Mouse (Mus musculus): ENCODE results near the gene Trappc3. TPM values are rescaled to one million over a fixed set of nuclear protein-coding genes. Genes with fewer than 3 reads are reported as not detected.

The Trappc3 gene
- polyA plus RNA-seq, 1 experiment from 2014 or later: 199 TPM

DNA sequence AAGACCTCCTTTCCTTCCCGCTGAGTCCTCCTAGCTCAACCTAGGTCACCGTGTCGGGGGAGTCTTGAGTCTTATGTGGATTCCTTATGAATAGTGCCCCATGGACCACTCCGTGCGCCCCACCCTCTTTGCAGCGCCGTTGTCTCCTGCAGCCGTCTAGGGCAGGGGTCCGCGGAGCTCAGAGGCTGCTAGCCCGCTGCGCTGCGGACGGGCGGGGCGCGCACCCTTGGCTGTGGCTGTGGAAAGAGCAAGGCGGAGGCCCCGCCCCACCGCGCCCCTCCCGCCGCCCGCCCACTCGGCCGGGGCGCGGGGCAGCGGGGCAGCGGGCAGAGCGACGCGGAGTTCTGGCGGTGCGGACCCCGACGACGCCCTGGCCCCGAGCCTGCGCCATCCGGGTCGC is 24.4 kb downstream of the Trappc3 start, which contains the start of gene Col8a2:
Col8a2 (plus strand) TSS at position 302 of the 400 bp plus-strand sequence.
- 2% methylated on average over 37 of the region's 42 CpGs for WGBS
- Histone ChIP-seq H3K4me2 (ENCODE audit: low read length) (peak within 1 kb of the TSS; percentile 54), H3K27ac (ENCODE audit: low read depth, low read length) (no peak within 1 kb of the TSS; the same call in 1 of the 2 replicates), H3K9me3 (ENCODE audit: control insufficient read depth, low read length) (peaks cover 4% of the 10 kb centered on the region; the same call in 1 of the 2 replicates), H3K27me3 (replicated peaks; ENCODE audit: control insufficient read depth, insufficient read depth, low read length) (peaks cover 28% of the 10 kb centered on the region), H3K36me3 (ENCODE audit: control insufficient read depth, insufficient read depth, low read length) (no peaks in the 10 kb centered on the region), H3K4me3 (ENCODE audit: low read length) (peak within 1 kb of the TSS; percentile 38), H3K9ac (ENCODE audit: low read depth, low read length) (peak within 1 kb of the TSS; percentile 48; the same call in 1 of the 2 replicates), H3K4me1 (ENCODE audit: control insufficient read depth, insufficient read depth, low read depth, low read length) (peaks cover 4% of the 10 kb centered on the region; the same call in 1 of the 2 replicates)
- no peak for ATAC-seq

DNA sequence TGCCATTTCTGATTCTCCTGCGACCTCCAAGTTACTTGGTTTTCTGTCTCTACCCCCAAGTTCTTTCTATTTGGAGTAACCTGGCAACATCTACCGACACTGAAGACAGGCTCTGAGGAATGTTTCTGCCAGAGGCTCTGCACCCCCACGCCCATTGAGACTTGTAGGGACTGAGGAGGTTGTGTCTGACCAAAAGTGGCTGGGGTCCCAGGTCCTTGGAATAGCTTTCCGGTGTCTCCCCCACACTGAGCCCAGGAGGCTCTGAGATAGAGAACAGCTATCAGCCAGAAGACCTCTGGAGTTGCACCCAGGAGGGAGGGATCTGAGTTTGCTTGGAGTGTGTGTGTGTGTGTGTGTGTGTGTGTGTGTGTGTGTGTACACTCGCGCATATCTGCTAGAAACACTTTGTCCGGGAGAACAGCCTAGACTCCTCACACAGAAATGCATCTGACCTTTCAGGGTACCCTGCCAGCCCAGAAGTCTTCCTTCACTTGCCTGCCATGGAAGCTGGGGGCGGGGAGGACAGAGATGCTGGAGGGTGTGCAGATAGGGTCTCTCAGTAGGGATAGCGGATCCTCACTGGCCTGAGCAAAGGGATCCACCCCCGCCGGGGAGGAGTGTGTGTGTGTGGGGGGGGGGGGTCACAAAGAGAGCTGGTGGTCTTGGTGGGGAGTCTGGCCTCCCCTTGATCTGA is 25.3 kb downstream of the Trappc3 start:
- 33% methylated on average over 11 of the region's 11 CpGs for WGBS
- peaks cover 4% of the 10 kb centered on the region; the same call in 1 of the 2 replicates for H3K9me3 ChIP-seq (ENCODE audit: control insufficient read depth, low read length)
- ATAC-seq: no peak
- no peak overlapping the region for H3K4me2 ChIP-seq (ENCODE audit: low read length)
- H3K27ac ChIP-seq (ENCODE audit: low read depth, low read length): no peak overlapping the region
- no peak overlapping the region for H3K4me3 ChIP-seq (ENCODE audit: low read length)
- peaks cover 28% of the 10 kb centered on the region for H3K27me3 ChIP-seq (replicated peaks; ENCODE audit: control insufficient read depth, insufficient read depth, low read length)
- H3K4me1 ChIP-seq (ENCODE audit: control insufficient read depth, insufficient read depth, low read depth, low read length): peaks cover 4% of the 10 kb centered on the region; the same call in 1 of the 2 replicates
- H3K36me3 ChIP-seq (ENCODE audit: control insufficient read depth, insufficient read depth, low read length): no peaks in the 10 kb centered on the region
- H3K9ac ChIP-seq (ENCODE audit: low read depth, low read length): no peak overlapping the region

DNA sequence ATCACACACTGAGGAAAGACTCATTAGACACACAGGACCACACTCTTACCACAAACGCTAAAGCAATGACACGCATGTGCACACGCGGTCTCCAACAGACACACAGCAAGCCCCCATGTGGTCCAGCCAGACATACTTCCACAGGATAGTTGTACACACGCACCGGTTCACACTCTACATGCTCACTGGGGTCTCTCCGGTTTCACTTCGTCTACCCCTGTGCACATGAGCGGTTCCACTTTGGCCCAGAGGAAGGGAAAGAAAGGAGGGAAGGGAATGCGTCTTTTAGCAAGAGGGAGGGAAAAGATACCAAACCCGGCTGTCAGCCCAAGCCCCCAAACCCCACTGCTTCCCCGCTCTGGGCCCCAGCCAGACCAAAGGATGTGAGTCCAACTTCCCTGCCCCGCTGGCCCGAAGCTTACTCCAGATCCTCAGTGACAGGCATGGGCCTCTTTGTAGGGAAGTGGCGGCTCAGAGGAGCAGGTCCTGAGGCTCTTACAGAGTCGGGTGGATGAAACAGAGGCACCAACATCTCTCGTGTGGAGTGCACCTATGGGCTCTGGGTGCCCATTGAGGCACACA is 26.1 kb downstream of the Trappc3 start:
- H3K36me3 ChIP-seq (ENCODE audit: control insufficient read depth, insufficient read depth, low read length): no peaks in the 10 kb centered on the region
- peak overlapping the region; percentile 6; the same call in 1 of the 2 replicates for H3K4me2 ChIP-seq (ENCODE audit: low read length)
- H3K27me3 ChIP-seq (replicated peaks; ENCODE audit: control insufficient read depth, insufficient read depth, low read length): peaks cover 28% of the 10 kb centered on the region
- WGBS: 35% methylated on average over 17 of the region's 17 CpGs
- peaks cover 4% of the 10 kb centered on the region; the same call in 1 of the 2 replicates for H3K4me1 ChIP-seq (ENCODE audit: control insufficient read depth, insufficient read depth, low read depth, low read length)
- ATAC-seq: 0 out of 2 replicates have a peak, but pooled peaks have one; percentile 30
- H3K9ac ChIP-seq (ENCODE audit: low read depth, low read length): no peak overlapping the region
- H3K9me3 ChIP-seq (ENCODE audit: control insufficient read depth, low read length): peaks cover 4% of the 10 kb centered on the region; the same call in 1 of the 2 replicates
- no peak overlapping the region for H3K27ac ChIP-seq (ENCODE audit: low read depth, low read length)
- no peak overlapping the region for H3K4me3 ChIP-seq (ENCODE audit: low read length)

DNA sequence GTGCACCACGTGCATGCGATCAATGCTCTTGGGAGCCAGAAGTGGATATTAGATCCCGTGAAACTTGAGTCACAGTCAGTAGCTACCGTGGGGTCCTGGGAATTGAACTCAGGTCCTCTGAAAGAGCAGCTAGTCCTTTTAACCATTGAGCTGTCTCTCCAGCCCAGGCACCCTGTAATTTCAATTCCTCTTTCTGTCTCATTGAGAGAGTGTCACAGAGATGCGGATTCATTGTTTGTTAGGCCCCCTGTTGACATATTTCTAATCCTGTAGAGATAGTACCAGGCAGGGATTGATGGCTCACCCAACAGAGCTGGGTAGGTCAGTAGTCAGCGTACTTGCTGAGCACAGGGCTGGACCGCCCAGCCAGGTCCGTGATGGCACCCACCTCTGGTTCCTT is 28.2 kb downstream of the Trappc3 start:
- Histone ChIP-seq H3K4me1 (ENCODE audit: control insufficient read depth, insufficient read depth, low read depth, low read length) (peaks cover 4% of the 10 kb centered on the region; the same call in 1 of the 2 replicates), H3K27ac (ENCODE audit: low read depth, low read length) (no peak overlapping the region), H3K36me3 (ENCODE audit: control insufficient read depth, insufficient read depth, low read length) (no peaks in the 10 kb centered on the region), H3K9ac (ENCODE audit: low read depth, low read length) (no peak overlapping the region), H3K4me2 (ENCODE audit: low read length) (no peak overlapping the region), H3K4me3 (ENCODE audit: low read length) (no peak overlapping the region), H3K27me3 (replicated peaks; ENCODE audit: control insufficient read depth, insufficient read depth, low read length) (peaks cover 22% of the 10 kb centered on the region), H3K9me3 (ENCODE audit: control insufficient read depth, low read length) (peaks cover 4% of the 10 kb centered on the region; the same call in 1 of the 2 replicates)
- no peak for ATAC-seq
- WGBS: 86% methylated on average over 8 of the region's 8 CpGs

DNA sequence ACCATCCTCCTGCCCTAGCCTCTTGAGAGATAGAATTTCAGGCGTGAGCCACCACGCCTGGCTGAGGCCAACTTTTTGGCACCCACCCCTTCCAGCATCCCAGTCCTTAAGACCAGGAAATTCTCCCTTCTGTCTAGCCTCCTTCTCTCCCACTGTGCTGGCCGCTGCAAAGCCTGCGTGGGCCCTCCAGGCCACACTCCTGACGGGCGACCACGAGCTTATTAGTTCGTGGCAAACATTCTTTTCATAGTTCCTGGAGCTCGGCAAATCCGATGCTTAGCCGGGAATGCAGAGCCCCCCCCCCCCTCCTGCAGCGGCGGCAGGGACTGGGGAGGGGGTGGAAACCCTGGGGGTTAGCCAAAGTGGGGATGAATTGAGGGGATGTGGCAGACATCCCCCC is 29.1 kb downstream of the Trappc3 start:
- 31% methylated on average over 13 of the region's 13 CpGs for WGBS
- Histone ChIP-seq H3K27ac (ENCODE audit: low read depth, low read length) (no peak overlapping the region), H3K4me3 (ENCODE audit: low read length) (no peak overlapping the region), H3K9me3 (ENCODE audit: control insufficient read depth, low read length) (peaks cover under 1% of the 10 kb centered on the region; the same call in 1 of the 2 replicates), H3K4me2 (ENCODE audit: low read length) (no peak overlapping the region), H3K4me1 (ENCODE audit: control insufficient read depth, insufficient read depth, low read depth, low read length) (peaks cover 5% of the 10 kb centered on the region), H3K36me3 (ENCODE audit: control insufficient read depth, insufficient read depth, low read length) (no peaks in the 10 kb centered on the region), H3K27me3 (replicated peaks; ENCODE audit: control insufficient read depth, insufficient read depth, low read length) (peaks cover 17% of the 10 kb centered on the region), H3K9ac (ENCODE audit: low read depth, low read length) (no peak overlapping the region)
- no peak for ATAC-seq

DNA sequence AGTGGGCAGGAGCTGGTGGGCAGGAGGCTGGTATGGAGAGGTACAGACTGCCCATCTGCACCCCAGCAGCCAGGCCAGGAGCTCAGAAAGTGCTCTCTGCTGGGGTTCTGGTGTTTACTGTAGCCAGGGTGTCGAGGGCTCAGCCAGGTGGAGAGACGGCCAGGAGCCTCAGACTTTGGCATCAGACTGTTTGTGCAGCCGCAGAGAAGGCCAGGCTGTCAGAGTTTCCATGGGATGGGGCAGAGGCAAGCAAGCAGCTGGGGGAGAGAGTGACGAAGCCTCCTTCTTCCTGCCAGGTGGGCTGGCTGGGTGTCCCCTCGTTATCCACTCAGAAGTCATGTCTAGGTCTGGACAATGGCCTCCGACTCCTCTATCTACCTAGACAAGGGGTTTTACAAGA is 33.0 kb downstream of the Trappc3 start:
- H3K4me2 ChIP-seq (ENCODE audit: low read length): no peak overlapping the region
- H3K9me3 ChIP-seq (ENCODE audit: control insufficient read depth, low read length): no peaks in the 10 kb centered on the region
- peaks cover 20% of the 10 kb centered on the region for H3K27me3 ChIP-seq (replicated peaks; ENCODE audit: control insufficient read depth, insufficient read depth, low read length)
- H3K4me1 ChIP-seq (ENCODE audit: control insufficient read depth, insufficient read depth, low read depth, low read length): peaks cover 11% of the 10 kb centered on the region
- H3K36me3 ChIP-seq (ENCODE audit: control insufficient read depth, insufficient read depth, low read length): no peaks in the 10 kb centered on the region
- WGBS: 75% methylated on average over 6 of the region's 6 CpGs
- H3K9ac ChIP-seq (ENCODE audit: low read depth, low read length): no peak overlapping the region
- no peak overlapping the region for H3K4me3 ChIP-seq (ENCODE audit: low read length)
- no peak overlapping the region for H3K27ac ChIP-seq (ENCODE audit: low read depth, low read length)
- no peak for ATAC-seq

DNA sequence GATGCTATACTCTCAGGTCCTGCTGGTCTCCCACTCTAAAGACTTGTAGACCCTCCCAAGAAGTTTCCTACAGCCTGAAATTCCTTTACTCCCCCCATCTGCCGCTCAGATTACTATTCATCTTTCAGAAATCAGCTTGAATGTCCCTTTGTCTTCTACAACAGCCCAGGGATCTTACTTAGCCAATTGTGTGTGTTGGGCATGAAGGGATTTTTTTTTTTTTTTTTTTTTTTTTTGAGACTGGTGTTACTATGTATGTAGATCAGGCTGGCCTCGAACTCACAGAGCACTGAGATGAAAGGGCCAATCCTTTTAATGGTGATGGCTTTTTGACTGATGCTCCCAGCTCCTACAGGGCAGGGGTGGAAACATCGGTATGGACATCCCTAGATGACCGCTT is 33.8 kb downstream of the Trappc3 start:
- no peak overlapping the region; the same call in 1 of the 2 replicates for H3K9ac ChIP-seq (ENCODE audit: low read depth, low read length)
- ATAC-seq: no peak
- H3K4me3 ChIP-seq (ENCODE audit: low read length): no peak overlapping the region
- no peaks in the 10 kb centered on the region for H3K36me3 ChIP-seq (ENCODE audit: control insufficient read depth, insufficient read depth, low read length)
- H3K4me1 ChIP-seq (ENCODE audit: control insufficient read depth, insufficient read depth, low read depth, low read length): peaks cover 14% of the 10 kb centered on the region
- H3K27me3 ChIP-seq (replicated peaks; ENCODE audit: control insufficient read depth, insufficient read depth, low read length): peaks cover 28% of the 10 kb centered on the region
- 31% methylated on average over 4 of the region's 4 CpGs for WGBS
- H3K27ac ChIP-seq (ENCODE audit: low read depth, low read length): no peak overlapping the region
- no peak overlapping the region for H3K4me2 ChIP-seq (ENCODE audit: low read length)
- H3K9me3 ChIP-seq (ENCODE audit: control insufficient read depth, low read length): no peaks in the 10 kb centered on the region

DNA sequence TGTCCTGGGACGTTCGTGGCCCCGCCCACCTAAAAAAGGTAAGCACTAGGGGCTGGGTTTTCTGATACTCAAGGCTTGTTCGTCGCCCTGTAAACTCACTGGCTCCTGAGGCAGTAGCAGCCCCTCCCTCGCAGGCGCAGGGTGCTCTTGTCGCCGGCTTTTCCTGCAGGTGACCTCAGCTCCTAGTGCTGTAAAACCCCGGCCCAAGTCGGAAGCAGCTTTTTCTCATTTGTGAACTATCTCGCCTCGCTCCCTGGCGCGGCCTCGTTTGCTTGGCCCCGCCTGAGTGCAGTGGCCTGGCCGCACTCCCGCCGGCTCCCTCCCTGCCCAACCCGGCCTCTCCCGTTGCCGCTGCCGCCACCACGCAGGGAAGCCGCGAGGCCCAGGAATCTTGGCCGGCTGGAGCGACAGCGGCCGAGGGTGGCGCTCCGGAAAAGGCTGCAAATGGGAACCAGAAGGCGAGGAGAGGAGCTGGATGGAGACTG is 34.5 kb downstream of the Trappc3 start:
- H3K4me3 ChIP-seq (ENCODE audit: low read length): peak overlapping the region; percentile 39
- H3K9me3 ChIP-seq (ENCODE audit: control insufficient read depth, low read length): no peaks in the 10 kb centered on the region
- H3K4me1 ChIP-seq (ENCODE audit: control insufficient read depth, insufficient read depth, low read depth, low read length): peaks cover 21% of the 10 kb centered on the region
- H3K36me3 ChIP-seq (ENCODE audit: control insufficient read depth, insufficient read depth, low read length): no peaks in the 10 kb centered on the region
- no peak overlapping the region; the same call in 1 of the 2 replicates for H3K27ac ChIP-seq (ENCODE audit: low read depth, low read length)
- WGBS: 2% methylated on average over 31 of the region's 34 CpGs
- H3K27me3 ChIP-seq (replicated peaks; ENCODE audit: control insufficient read depth, insufficient read depth, low read length): peaks cover 34% of the 10 kb centered on the region
- peak overlapping the region; percentile 75 for H3K4me2 ChIP-seq (ENCODE audit: low read length)
- ATAC-seq: peak; percentile 38; the same call in 1 of the 2 replicates
- H3K9ac ChIP-seq (ENCODE audit: low read depth, low read length): peak overlapping the region; percentile 68
